Mouse (Mus musculus): ENCODE measurements around the gene Grpel1. TPM values are rescaled to one million over a fixed set of nuclear protein-coding genes. Genes with fewer than 3 reads are reported as not detected.

Grpel1 gene
- 28.8 and 28.9 TPM in 2 replicates for polyA plus RNA-seq (2011; ENCODE audit: insufficient read depth, insufficient read length, low read depth, missing spikeins)

GRCm38 (mm10) chr5:36464709-36465661 lies at the start of gene Grpel1:
Grpel1 (plus strand) TSS chr5:36464998.
- Histone ChIP-seq H3K4me3 (ENCODE audit: low read depth, low read length) (peak within 1 kb of the TSS; percentile 82), H3K27ac (ENCODE audit: insufficient read depth, low read length) (no peak within 1 kb of the TSS), H3K27me3 (ENCODE audit: control insufficient read depth, insufficient read depth, low read length, poor library complexity, severe bottlenecking) (no peaks in the 10 kb centered on the region), H3K9ac (ENCODE audit: low read depth, poor library complexity, severe bottlenecking) (peak within 1 kb of the TSS; percentile 78), H3K36me3 (ENCODE audit: control insufficient read depth, insufficient read depth, low read length, poor library complexity, severe bottlenecking) (peaks cover 12% of the 10 kb centered on the region), H3K4me1 (ENCODE audit: control insufficient read depth, insufficient read depth, low read length) (no peaks in the 10 kb centered on the region), H3K9me3 (replicated peaks; ENCODE audit: control insufficient read depth, insufficient read depth, low read length, poor library complexity, severe bottlenecking) (no peaks in the 10 kb centered on the region)
- TF ChIP-seq CTCF (IDR thresholded peaks at IDR 0.05; ENCODE audit: low read depth, low read length) (no peak), POLR2A (IDR thresholded peaks at IDR 0.05; ENCODE audit: insufficient read depth, low read length) (peak; percentile 62), EP300 (IDR thresholded peaks at IDR 0.05; ENCODE audit: insufficient read depth, low read depth, low read length) (no peak)

GRCm38 (mm10) chr5:36419861-36420260 lies 44.9 kb upstream of the Grpel1 start:
- TF ChIP-seq POLR2A (IDR thresholded peaks at IDR 0.05; ENCODE audit: insufficient read depth, low read length) (no peak), EP300 (IDR thresholded peaks at IDR 0.05; ENCODE audit: insufficient read depth, low read depth, low read length) (no peak), CTCF (IDR thresholded peaks at IDR 0.05; ENCODE audit: low read depth, low read length) (no peak)
- H3K9me3 ChIP-seq (replicated peaks; ENCODE audit: control insufficient read depth, insufficient read depth, low read length, poor library complexity, severe bottlenecking), result no peaks in the 10 kb centered on the region
- no peaks in the 10 kb centered on the region for H3K27me3 ChIP-seq (ENCODE audit: control insufficient read depth, insufficient read depth, low read length, poor library complexity, severe bottlenecking)
- H3K4me3 ChIP-seq (ENCODE audit: low read depth, low read length), result no peak overlapping the region
- no peak overlapping the region for H3K27ac ChIP-seq (ENCODE audit: insufficient read depth, low read length)
- no peaks in the 10 kb centered on the region for H3K36me3 ChIP-seq (ENCODE audit: control insufficient read depth, insufficient read depth, low read length, poor library complexity, severe bottlenecking)
- no peak overlapping the region for H3K9ac ChIP-seq (ENCODE audit: low read depth, poor library complexity, severe bottlenecking)
- no peaks in the 10 kb centered on the region for H3K4me1 ChIP-seq (ENCODE audit: control insufficient read depth, insufficient read depth, low read length)

- TF ChIP-seq EP300 (IDR thresholded peaks at IDR 0.05; ENCODE audit: insufficient read depth, low read depth, low read length) (no peak), POLR2A (IDR thresholded peaks at IDR 0.05; ENCODE audit: insufficient read depth, low read length) (no peak), CTCF (IDR thresholded peaks at IDR 0.05; ENCODE audit: low read depth, low read length) (no peak)
- Histone ChIP-seq H3K4me3 (ENCODE audit: low read depth, low read length) (no peak overlapping the region), H3K9ac (ENCODE audit: low read depth, poor library complexity, severe bottlenecking) (no peak overlapping the region), H3K27ac (ENCODE audit: insufficient read depth, low read length) (no peak overlapping the region), H3K36me3 (ENCODE audit: control insufficient read depth, insufficient read depth, low read length, poor library complexity, severe bottlenecking) (no peaks in the 10 kb centered on the region), H3K9me3 (replicated peaks; ENCODE audit: control insufficient read depth, insufficient read depth, low read length, poor library complexity, severe bottlenecking) (no peaks in the 10 kb centered on the region), H3K27me3 (ENCODE audit: control insufficient read depth, insufficient read depth, low read length, poor library complexity, severe bottlenecking) (no peaks in the 10 kb centered on the region), H3K4me1 (ENCODE audit: control insufficient read depth, insufficient read depth, low read length) (no peaks in the 10 kb centered on the region)
These were observed 42.1 kb upstream of the Grpel1 start for GRCm38 (mm10) chr5:36422689-36423088.

GRCm38 (mm10) chr5:36424676-36425075 lies 40.1 kb upstream of the Grpel1 start:
- Histone ChIP-seq H3K36me3 (ENCODE audit: control insufficient read depth, insufficient read depth, low read length, poor library complexity, severe bottlenecking) (no peaks in the 10 kb centered on the region), H3K9me3 (replicated peaks; ENCODE audit: control insufficient read depth, insufficient read depth, low read length, poor library complexity, severe bottlenecking) (no peaks in the 10 kb centered on the region), H3K4me1 (ENCODE audit: control insufficient read depth, insufficient read depth, low read length) (no peaks in the 10 kb centered on the region), H3K9ac (ENCODE audit: low read depth, poor library complexity, severe bottlenecking) (no peak overlapping the region), H3K27me3 (ENCODE audit: control insufficient read depth, insufficient read depth, low read length, poor library complexity, severe bottlenecking) (no peaks in the 10 kb centered on the region), H3K4me3 (ENCODE audit: low read depth, low read length) (no peak overlapping the region), H3K27ac (ENCODE audit: insufficient read depth, low read length) (no peak overlapping the region)
- no peak for TF ChIP-seq POLR2A (IDR thresholded peaks at IDR 0.05; ENCODE audit: insufficient read depth, low read length)

DNA sequence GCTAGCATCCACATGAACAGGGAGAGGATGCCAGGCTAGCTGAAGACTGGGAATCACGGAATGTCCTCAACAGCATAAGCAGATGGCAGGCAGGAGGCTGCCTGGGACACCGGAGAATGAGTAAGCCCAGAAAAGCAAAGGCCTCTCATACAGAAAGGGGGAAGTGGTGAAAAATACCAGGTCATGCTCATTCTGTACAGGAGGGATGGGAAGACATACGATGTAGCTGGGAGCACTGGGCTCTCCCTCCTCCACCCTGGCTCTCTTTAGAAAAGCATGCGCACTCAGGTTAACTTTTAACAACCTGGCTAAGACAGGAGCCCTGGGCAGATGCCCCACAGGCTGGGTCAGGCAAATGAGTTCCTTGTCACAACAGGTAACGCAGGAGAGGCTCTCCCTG lies 38.4 kb upstream of the Grpel1 start:
- no peak overlapping the region for H3K4me3 ChIP-seq (ENCODE audit: low read depth, low read length)
- H3K4me1 ChIP-seq (ENCODE audit: control insufficient read depth, insufficient read depth, low read length), result no peaks in the 10 kb centered on the region
- H3K27me3 ChIP-seq (ENCODE audit: control insufficient read depth, insufficient read depth, low read length, poor library complexity, severe bottlenecking), result no peaks in the 10 kb centered on the region
- no peak overlapping the region for H3K9ac ChIP-seq (ENCODE audit: low read depth, poor library complexity, severe bottlenecking)
- no peak for TF ChIP-seq CTCF (IDR thresholded peaks at IDR 0.05; ENCODE audit: low read depth, low read length)
- no peak for TF ChIP-seq POLR2A (IDR thresholded peaks at IDR 0.05; ENCODE audit: insufficient read depth, low read length)
- TF ChIP-seq EP300 (IDR thresholded peaks at IDR 0.05; ENCODE audit: insufficient read depth, low read depth, low read length), result no peak
- no peaks in the 10 kb centered on the region for H3K36me3 ChIP-seq (ENCODE audit: control insufficient read depth, insufficient read depth, low read length, poor library complexity, severe bottlenecking)
- no peak overlapping the region for H3K27ac ChIP-seq (ENCODE audit: insufficient read depth, low read length)
- H3K9me3 ChIP-seq (replicated peaks; ENCODE audit: control insufficient read depth, insufficient read depth, low read length, poor library complexity, severe bottlenecking), result no peaks in the 10 kb centered on the region

DNA sequence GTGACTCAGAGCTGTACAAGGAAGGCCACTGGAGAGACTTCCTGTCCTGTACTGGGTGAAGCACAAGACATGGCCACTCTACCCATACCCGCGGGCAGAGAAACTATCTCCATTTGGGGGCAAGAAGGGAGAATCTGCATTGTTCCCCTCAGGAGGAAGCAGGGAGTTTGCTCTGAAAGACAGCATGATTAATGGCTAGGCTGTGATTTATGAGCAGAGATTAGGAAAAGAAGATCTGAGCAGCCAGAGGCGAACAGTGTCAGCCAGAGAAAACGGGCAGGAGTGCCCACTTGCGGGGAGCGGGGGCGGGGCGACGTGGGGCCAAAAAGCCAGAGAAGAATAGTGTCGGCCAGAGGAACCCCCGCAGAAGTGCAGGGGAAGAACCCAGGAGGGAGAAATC lies 37.0 kb upstream of the Grpel1 start:
- no peak overlapping the region for H3K4me3 ChIP-seq (ENCODE audit: low read depth, low read length)
- no peak overlapping the region for H3K27ac ChIP-seq (ENCODE audit: insufficient read depth, low read length)
- H3K4me1 ChIP-seq (ENCODE audit: control insufficient read depth, insufficient read depth, low read length), result no peaks in the 10 kb centered on the region
- no peaks in the 10 kb centered on the region for H3K27me3 ChIP-seq (ENCODE audit: control insufficient read depth, insufficient read depth, low read length, poor library complexity, severe bottlenecking)
- H3K36me3 ChIP-seq (ENCODE audit: control insufficient read depth, insufficient read depth, low read length, poor library complexity, severe bottlenecking), result no peaks in the 10 kb centered on the region
- no peak overlapping the region for H3K9ac ChIP-seq (ENCODE audit: low read depth, poor library complexity, severe bottlenecking)
- TF ChIP-seq CTCF (IDR thresholded peaks at IDR 0.05; ENCODE audit: low read depth, low read length) (no peak), POLR2A (IDR thresholded peaks at IDR 0.05; ENCODE audit: insufficient read depth, low read length) (no peak), EP300 (IDR thresholded peaks at IDR 0.05; ENCODE audit: insufficient read depth, low read depth, low read length) (no peak)
- no peaks in the 10 kb centered on the region for H3K9me3 ChIP-seq (replicated peaks; ENCODE audit: control insufficient read depth, insufficient read depth, low read length, poor library complexity, severe bottlenecking)
